Mouse (Mus musculus) cerebellum, adult 2 months (tissue): ENCODE data around the gene Thap11.

Source experiments
- CTCF ChIP-seq: fragments of 200-500 bp; IDR thresholded peaks from 2 replicates; pipeline ENCODE4 v1.5.1; 2011; ENCODE audit warnings: low read depth, mild to moderate bottlenecking, control low read depth, low read length, moderate library complexity, borderline replicate concordance; ENCODE audit not compliant: insufficient read depth
- POLR2A ChIP-seq: fragments of 200-500 bp; IDR thresholded peaks from 2 replicates; pipeline ENCODE4 v1.6.1; 2011; ENCODE audit warnings: low read length, control low read depth, borderline replicate concordance; ENCODE audit not compliant: insufficient read depth

- TF ChIP-seq CTCF (no peak), POLR2A (no peak)
These were observed 35.9 kb downstream of the Thap11 start for GRCm38 (mm10) chr8:105890870-105891269.
